Comparison of ENCODE assay signal across 18 mouse cellular contexts in genomic region chr3:126209024-126209423, GRCm38 (mm10).
"Had no signal": no experiment of that assay in that cellular context is flagged by ENCODE, and none has a peak within 500 bp of the region (broad histone marks: within the 10 kb centered on the region; RNA-seq: fewer than 3 reads in every experiment).

No protein-coding gene starts in this region.

- ATAC-seq: midbrain, embryonic 15.5 days had no signal

- H3K36me3 ChIP-seq: kidney, embryonic 15.5 days; liver, embryonic 13.5 days; midbrain, embryonic 12.5 days; midbrain, embryonic 15.5 days; neural tube, embryonic 12.5 days; neural tube, embryonic 15.5 days had no signal

- H3K27ac ChIP-seq: kidney, embryonic 15.5 days; layer of hippocampus, adult 2 months; liver, embryonic 13.5 days; midbrain, embryonic 12.5 days; midbrain, embryonic 15.5 days; neural tube, embryonic 12.5 days; neural tube, embryonic 15.5 days had no signal

- H3K4me2 ChIP-seq: kidney, embryonic 15.5 days; liver, embryonic 13.5 days; midbrain, embryonic 12.5 days; midbrain, embryonic 15.5 days; neural tube, embryonic 12.5 days; neural tube, embryonic 15.5 days had no signal

- H3K9ac ChIP-seq: kidney, embryonic 15.5 days; liver, embryonic 13.5 days; midbrain, embryonic 12.5 days; midbrain, embryonic 15.5 days; neural tube, embryonic 12.5 days; neural tube, embryonic 15.5 days had no signal

- H3K9me3 ChIP-seq: kidney, embryonic 15.5 days; liver, embryonic 13.5 days; midbrain, embryonic 12.5 days; midbrain, embryonic 15.5 days; neural tube, embryonic 12.5 days; neural tube, embryonic 15.5 days had no signal

- H3K4me1 ChIP-seq: kidney, embryonic 15.5 days; liver, embryonic 13.5 days; midbrain, embryonic 12.5 days; midbrain, embryonic 15.5 days; neural tube, embryonic 12.5 days; neural tube, embryonic 15.5 days had no signal

- H3K4me3 ChIP-seq: kidney, embryonic 15.5 days; layer of hippocampus, adult 2 months; liver, embryonic 13.5 days; midbrain, embryonic 12.5 days; midbrain, embryonic 15.5 days; neural tube, embryonic 12.5 days; neural tube, embryonic 15.5 days had no signal

- H3K27me3 ChIP-seq: kidney, embryonic 15.5 days; liver, embryonic 13.5 days; midbrain, embryonic 12.5 days; midbrain, embryonic 15.5 days; neural tube, embryonic 12.5 days; neural tube, embryonic 15.5 days had no signal

- DNase-seq: kidney, adult 8-10 months; kidney, postnatal 10 days; kidney, postnatal 36 days; layer of hippocampus, adult 9-11 months; liver, embryonic 13.5 days; lung, adult 2 months; lung, postnatal 14 days; lung, postnatal 4 days; right cerebral cortex, postnatal 25 days; thymus, adult 2 months; thymus, postnatal 14 days; thymus, postnatal 4 days had no signal
